Mouse (Mus musculus) splenic B cell, adult 2 months (primary cell): ENCODE data around the gene Snx21.
A peak's percentile ranks its signal among the peaks of the same experiment; 100 is the strongest.
"Not testable (repeated sequence)": the region's sequence is repeated elsewhere in the genome, so short reads cannot be mapped to it uniquely, and the experiment has no call there.

Source experiments
- DNase-seq: peaks from one replicate; pipeline ENCODE4 v3.0.0-alpha.2; 2011; ENCODE audit warnings: low read depth, low spot score
- H3K27me3 ChIP-seq: 2 replicates; pipeline ENCODE4 v1.6.1; 2012; ENCODE audit warnings: mild to moderate bottlenecking, low read length, moderate library complexity, mixed read lengths; ENCODE audit not compliant: control insufficient read depth, poor library complexity, insufficient read depth, severe bottlenecking
- H3K36me3 ChIP-seq: 2 replicates; pipeline ENCODE4 v1.6.1; 2012; ENCODE audit warnings: mild to moderate bottlenecking, low read length, moderate library complexity, mixed read lengths; ENCODE audit not compliant: control insufficient read depth, poor library complexity, insufficient read depth, severe bottlenecking

Gene Snx21

DNA sequence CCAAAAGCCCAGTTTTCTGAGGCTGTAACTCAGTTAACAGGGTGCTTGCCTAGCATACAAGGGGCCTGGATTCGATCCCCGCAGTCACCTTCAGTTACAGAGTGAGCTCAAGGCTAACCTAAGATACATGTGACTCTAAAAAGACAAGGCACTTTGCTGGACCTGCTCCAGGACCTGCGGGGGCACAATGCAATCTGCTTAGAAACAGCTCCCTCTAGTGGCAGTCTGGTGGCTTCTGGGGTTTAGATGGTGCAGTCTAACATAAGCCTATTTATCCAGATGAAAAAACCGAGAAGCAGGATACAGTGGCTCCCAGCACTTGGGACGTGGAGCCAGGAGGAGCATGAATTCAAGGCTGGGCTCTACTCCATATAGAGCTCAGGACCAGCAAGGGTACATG is 8.7 kb downstream of the Snx21 start:
- DNase-seq = peak; percentile 88

DNA sequence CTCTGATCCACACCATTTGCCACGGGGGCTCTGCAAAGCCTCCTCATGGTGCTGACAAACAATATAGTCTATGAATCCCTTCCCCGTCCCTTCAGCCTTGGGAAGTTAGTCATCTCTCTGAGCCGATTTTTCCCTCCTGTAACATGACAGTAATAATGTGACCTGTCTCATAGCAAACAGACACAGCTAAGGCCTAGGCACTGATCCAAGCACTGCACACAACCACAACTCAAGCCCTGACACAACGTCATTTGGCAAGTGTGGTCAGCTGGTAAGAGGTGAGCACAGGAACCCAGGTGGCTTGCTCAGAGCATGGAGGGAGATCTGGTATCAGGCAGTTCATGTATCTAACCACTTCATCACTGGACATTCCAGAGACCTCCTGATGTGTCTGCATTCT is 10.2 kb downstream of the Snx21 start:
- peaks cover 9% of the 10 kb centered on the region for H3K36me3 ChIP-seq
- no peak for DNase-seq
- no peaks in the 10 kb centered on the region for H3K27me3 ChIP-seq

More for the DNA sequence above, 8.7 kb downstream of the Snx21 start:
- Histone ChIP-seq H3K27me3 (no peaks in the 10 kb centered on the region), H3K36me3 (peaks cover 8% of the 10 kb centered on the region)

- peak; percentile 57 for DNase-seq
Observed at GRCm38 (mm10) chr2:164798554-164798953, 12.9 kb downstream of the Snx21 start.

GRCm38 (mm10) chr2:164800252-164801004 is 14.8 kb downstream of the Snx21 start:
- H3K27me3 ChIP-seq = no peaks in the 10 kb centered on the region
- H3K36me3 ChIP-seq = peaks cover 9% of the 10 kb centered on the region; the same call in 1 of the 2 replicates
- DNase-seq = no peak

More at GRCm38 (mm10) chr2:164798554-164798953, 12.9 kb downstream of the Snx21 start:
- H3K36me3 ChIP-seq = peaks cover 12% of the 10 kb centered on the region
- H3K27me3 ChIP-seq = not testable (repeated sequence)

DNA sequence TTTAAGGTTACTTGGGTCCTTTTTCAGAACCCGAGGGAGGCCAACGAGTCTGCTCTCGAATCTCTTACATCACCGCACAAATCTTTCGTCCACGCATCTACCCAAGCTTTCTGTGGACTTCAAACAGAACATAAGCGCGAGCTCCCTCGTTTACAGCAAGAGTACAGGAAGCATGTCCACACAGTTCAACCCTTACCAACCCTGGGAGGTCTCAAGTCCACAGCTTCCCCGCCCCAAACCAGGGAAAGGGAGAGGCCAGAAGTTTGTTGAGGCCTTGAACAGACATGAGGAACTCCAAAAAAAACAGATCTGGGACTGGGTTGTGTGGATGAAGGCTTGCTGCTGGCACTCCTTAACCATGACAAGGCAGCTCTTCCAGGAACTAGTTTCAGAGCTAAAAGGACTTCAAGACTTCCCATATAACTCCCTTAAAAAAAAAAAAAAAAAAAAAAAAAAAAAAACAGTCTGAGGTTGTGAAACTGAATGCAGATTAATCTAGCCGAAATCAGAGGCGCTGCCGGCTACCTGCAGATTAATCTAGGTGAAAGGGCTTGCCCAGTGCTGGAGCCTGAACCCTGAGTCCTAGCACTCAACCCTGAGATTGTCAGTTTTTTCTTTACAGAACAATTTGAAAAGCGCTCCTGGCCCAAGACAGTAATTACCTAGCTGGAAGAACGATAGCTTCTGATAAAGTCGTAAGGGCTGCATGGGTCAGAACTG is 17.7 kb downstream of the Snx21 start:
- Histone ChIP-seq H3K27me3 (no peaks in the 10 kb centered on the region), H3K36me3 (peaks cover 7% of the 10 kb centered on the region; the same call in 1 of the 2 replicates)
- DNase-seq = no peak

GRCm38 (mm10) chr2:164803921-164804313 is 18.3 kb downstream of the Snx21 start:
- no peaks in the 10 kb centered on the region for H3K27me3 ChIP-seq
- H3K36me3 ChIP-seq = peaks cover 9% of the 10 kb centered on the region
- DNase-seq = no peak

DNA sequence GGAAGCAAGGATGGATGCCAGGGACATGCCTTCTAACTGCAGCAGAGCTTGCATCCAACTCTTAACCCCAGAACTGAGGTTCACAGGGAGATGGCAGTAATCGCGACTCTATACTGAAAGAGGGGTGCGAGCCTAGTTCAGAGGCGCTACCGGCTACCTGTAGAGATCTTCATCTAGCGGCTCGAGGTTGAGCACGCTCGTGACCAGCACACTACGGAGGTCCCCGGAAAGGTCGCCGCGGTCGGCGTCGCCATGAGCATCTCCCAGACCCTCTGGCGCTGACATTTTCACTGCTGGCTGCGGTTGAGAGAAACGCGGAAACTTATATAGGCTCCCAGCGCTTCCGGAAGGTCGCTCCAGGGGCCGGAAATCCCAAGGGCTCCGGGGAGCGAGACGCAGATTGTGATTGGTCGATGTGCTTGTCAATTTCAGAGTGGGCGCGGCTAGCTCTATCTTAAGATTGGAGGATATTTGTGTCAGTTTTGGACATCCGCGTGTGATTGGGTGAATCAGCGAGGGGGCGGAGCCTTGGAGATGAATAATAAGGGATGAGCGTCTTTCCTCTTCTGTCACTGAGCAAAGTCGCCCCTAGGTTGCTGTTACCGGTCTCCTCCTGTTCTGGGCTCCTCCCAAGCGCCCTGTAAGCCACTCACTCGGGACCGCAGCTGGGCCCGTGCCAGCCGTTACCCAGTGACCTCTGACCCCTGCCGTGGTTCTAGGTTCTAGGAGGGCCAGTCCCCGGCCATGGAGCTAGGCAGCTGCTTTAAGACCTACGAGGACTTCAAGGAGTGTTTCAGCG is 19.1 kb downstream of the Snx21 start, which contains the start of the genes Acot8 and Zswim3:
Gene Acot8 (minus strand): TSS at position 350 of the 799 bp plus-strand sequence.
Gene Zswim3 (plus strand): TSS at position 566 of the 799 bp plus-strand sequence.
- Histone ChIP-seq H3K27me3 (no peaks in the 10 kb centered on the region), H3K36me3 (peaks cover 7% of the 10 kb centered on the region; the same call in 1 of the 2 replicates)
- peak; percentile 99 for DNase-seq

GRCm38 (mm10) chr2:164805332-164805718 is 19.7 kb downstream of the Snx21 start:
- DNase-seq = no peak
- H3K36me3 ChIP-seq = peaks cover 5% of the 10 kb centered on the region; the same call in 1 of the 2 replicates
- H3K27me3 ChIP-seq = no peaks in the 10 kb centered on the region

DNA sequence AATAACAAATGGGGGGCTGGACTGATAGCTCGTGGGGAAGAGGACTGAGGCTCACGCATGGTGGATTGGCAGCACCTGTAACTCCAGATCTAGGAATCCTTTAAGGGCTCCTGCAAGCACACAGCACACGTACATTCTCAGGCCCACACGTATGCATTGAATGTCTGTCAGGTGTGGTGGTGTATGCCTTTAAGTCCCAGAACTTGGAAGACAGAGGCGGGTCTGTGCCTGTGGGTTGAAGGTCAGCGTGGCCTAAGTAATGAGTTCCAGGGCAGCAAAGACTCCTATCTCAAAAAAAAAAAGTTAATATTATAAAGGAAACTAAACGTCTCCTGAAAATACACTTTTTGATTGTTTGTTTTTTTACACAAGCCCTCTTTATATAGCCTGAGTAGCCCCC is 21.0 kb downstream of the Snx21 start:
- H3K27me3 ChIP-seq = no peaks in the 10 kb centered on the region
- no peak for DNase-seq
- H3K36me3 ChIP-seq = peaks cover 5% of the 10 kb centered on the region; the same call in 1 of the 2 replicates

DNA sequence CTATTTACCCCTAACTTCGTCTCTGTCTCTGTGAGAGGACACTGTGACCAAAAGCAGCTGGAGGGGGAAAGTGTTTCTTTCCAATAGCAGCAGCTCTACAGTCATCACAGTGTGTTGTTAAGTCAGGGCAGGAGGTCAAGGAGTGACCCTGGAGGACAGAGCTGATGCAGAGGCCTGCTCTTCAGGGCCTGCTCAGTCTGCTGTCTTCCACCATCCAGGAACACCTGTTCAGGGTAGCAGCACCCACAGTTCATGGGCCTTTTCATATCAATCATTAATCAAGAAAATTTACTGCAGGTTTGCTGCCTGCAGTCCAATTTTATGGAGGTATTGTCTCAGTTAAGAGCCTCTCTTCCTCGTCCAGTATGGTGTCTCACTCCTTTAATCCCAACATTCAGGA is 27.9 kb downstream of the Snx21 start:
- Histone ChIP-seq H3K36me3 (peaks cover 3% of the 10 kb centered on the region; the same call in 1 of the 2 replicates), H3K27me3 (no peaks in the 10 kb centered on the region)
- no peak for DNase-seq

- Histone ChIP-seq H3K36me3 (no peaks in the 10 kb centered on the region), H3K27me3 (no peaks in the 10 kb centered on the region)
- DNase-seq = no peak
Observed at GRCm38 (mm10) chr2:164815348-164815747, 29.7 kb downstream of the Snx21 start.

DNA sequence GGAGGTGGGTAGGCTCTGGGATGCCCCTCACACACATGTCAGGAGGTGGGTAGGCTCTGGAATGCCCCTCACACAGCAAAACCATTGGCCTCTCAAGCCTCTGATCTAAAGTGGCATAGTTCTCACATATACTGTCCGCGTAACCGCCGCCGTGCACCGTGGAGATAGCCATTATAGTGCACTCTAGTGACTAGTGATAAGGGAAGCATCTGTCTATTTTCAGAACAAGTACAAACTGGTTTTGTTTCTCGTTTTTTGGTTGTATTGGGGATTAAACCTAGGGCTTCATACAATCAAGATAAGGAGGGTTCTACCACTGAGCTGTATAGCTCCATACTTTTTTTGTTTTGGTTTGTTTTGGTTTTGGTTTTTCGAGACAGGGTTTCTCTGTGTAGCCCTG is 30.2 kb downstream of the Snx21 start:
- DNase-seq = no peak
- no peaks in the 10 kb centered on the region for H3K27me3 ChIP-seq
- H3K36me3 ChIP-seq = no peaks in the 10 kb centered on the region

- no peak for DNase-seq
- Histone ChIP-seq H3K27me3 (no peaks in the 10 kb centered on the region), H3K36me3 (no peaks in the 10 kb centered on the region)
Observed at GRCm38 (mm10) chr2:164817206-164817605, 31.6 kb downstream of the Snx21 start.

DNA sequence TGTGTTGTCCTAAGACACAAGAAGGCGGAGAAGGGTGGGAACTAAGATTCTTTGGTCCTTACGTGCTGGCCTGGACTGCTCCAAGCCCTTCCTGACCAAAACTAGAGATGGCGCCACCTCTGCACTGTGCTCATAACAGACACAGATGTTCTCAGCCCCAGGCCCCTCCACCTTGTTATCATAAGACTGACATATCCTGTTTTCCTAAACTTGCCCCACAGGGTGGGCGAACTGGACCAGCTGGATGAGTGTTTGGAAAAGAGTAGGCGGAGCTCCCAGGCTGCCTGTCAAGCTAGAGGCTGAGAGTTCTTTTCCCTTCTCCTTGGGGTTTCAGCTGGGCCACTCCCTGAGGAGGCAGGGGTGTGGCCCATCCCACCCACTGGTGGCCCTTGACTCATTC is 32.1 kb downstream of the Snx21 start:
- no peak for DNase-seq
- H3K27me3 ChIP-seq = no peaks in the 10 kb centered on the region
- no peaks in the 10 kb centered on the region for H3K36me3 ChIP-seq
